Mouse (Mus musculus) CD4-positive, CD25-positive, alpha-beta regulatory T cell, adult 2 months (primary cell): Measurements from ENCODE around the gene Lad1.

Experiments
- DNase-seq: peaks from one replicate; pipeline ENCODE4 v3.0.0-alpha.2; 2012; ENCODE audit warnings: low read depth, low spot score

The Lad1 gene

GRCm38 (mm10) chr1:135807546-135807945, 10.9 kb upstream of the Lad1 start:
- DNase-seq, result peak; percentile 76

DNA sequence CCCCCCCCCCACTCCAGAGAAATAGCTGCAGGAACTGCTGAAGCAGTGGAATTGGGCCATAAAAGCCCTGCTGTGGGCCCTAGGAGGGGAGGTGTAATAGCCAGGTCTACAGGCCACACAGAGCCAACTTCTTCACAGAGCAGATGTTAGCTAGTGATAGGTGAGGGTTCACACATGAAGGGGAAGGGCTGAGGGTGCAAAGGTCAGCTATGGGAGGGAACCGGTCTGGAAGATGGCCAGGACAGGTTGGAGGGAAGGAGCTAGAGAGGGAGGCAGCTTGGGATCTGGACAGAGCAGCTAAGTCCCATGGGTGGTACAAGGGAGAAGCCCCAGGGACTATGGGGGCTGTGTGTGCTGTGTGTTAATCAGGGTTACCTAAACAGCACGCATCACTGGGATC, 8.2 kb upstream of the Lad1 start:
- DNase-seq, result no peak

GRCm38 (mm10) chr1:135811016-135811646, 7.3 kb upstream of the Lad1 start:
- peak; percentile 89 for DNase-seq

GRCm38 (mm10) chr1:135812205-135812604, 6.2 kb upstream of the Lad1 start:
- DNase-seq, result no peak

DNA sequence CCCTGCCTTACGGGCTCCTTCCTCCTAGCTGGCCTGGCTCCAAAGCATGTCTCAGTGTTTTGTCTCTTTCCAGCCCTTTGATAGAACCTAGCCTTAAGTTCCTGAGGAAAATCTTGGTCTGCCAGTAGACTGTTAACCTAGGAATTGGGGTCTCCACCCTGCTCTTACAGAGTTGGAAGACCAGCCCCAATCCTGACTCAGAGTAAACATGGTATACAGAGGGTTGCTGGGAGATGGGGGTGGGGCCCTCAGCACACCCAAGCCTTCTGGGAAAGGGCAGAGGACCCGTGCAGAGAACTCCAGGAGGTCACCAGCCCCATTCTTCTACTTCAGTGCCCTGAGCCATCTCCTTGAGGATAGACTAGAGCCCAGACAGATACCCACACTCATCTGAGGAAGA, 5.8 kb upstream of the Lad1 start:
- no peak for DNase-seq

DNA sequence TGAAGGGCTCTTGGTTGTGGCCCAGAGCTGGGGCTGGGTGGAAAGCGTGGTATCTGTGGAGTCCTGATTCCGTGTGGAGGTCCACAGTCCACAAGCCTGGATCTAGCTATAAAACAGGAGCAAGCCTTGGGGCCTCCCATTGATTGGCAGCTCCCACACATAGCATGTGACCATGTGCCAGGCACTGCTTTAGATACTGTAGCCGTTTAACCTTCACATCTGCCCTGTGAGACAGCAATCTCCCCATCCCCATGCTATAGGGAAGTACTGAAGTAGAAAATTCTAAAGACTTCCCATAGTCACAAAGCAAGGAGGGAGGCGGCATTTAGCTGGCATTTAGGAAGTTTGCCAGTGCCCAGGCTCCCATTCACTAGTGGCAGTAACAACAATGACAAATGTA, 5.3 kb upstream of the Lad1 start:
- DNase-seq, result no peak

DNA sequence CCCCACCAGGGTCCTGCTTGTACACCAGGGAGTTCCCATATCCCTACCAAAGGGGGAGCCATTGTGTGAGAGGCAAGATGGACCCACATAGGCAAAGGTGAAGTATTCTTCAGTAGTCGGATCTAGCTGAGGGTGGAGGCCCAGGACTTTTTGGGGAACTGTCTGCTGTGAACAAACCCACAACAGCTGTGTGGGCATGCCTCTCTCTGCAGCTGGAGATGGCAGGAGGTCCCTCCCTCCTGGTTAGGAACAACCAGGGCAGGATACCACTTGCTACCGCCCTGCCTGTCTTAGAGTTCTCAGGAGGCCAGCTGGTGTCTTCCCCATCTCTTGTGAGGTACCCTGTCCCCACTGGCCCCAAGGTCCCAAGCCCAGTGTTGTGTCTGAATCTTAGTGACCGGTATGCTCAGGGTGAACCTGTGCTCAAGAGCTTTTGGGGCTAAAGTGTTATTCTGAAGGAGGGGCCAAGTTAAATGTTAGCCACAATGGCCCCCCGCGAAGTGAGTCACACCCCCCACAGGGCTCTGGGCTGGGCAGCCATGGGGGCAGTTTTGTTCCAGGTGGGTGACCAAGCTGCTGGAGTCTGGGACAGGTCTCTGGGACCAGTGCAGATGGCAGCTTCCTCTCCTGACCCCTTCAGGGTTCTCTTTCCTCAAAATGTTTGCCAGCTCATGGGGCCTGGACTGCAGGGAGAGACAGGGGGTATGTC, 4.6 kb upstream of the Lad1 start:
- DNase-seq, result no peak

DNA sequence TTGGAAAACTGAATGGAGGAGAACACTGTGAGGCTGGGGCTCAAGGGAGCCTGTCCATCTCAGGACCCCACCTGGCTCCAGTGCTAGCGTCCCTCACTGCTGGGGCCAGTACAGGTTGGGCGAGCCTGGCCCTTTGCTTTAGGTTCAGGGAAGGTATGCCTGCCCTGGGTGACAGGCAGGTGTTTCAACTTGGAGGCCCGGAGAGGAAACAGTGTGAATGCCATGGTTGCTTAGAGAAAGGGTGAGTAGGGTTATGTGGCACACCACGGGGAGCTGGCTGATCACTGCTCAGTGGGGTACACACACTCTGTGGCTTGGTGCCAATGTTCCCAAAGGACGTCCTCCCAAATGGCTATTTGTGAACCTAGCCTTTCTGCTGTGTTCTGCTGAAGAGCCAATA, 3.9 kb upstream of the Lad1 start:
- no peak for DNase-seq

DNA sequence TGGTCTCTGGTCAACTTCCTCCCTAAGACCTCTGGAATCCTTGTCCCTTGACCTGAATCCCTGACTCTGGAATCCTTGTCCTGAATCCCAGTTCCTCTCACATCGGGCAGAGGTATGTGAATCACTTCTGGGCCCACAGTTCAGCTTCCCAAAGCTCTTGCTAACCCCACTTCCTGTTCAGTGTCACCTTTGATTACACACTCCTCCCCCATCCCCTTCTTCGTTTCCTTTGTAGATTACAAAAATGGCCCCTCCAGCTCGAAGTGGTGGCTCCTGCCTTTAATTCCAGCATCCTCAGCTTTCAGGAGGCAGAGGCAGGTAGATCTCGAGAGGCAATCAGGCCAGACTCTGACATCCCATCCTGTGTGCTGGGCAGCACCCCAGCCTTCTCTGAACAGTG, 803 bp upstream of the Lad1 start:
- DNase-seq, result peak; percentile 62

DNA sequence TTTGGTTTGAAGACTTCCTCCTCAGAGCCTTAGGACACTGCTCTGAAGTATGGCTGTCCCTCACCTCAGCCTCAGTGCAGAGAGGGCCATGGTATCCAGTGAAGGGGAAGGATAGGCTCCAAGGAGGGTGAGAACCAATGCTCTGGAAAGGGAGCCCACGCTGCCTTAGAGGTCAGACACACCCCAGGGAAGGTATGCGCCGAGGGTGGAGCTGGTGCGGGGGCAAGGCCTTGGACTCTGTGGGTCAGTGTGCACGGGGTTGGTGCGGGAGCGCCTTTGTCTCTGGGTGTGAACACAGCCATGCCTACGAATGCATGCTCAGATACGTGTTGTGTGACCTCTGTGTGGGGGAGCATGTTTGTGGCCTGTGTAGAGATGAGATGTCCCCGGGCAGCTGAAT, 1.7 kb downstream of the Lad1 start:
- no peak for DNase-seq

GRCm38 (mm10) chr1:135820736-135821364, 2.5 kb downstream of the Lad1 start:
- peak; percentile 32 for DNase-seq

- no peak for DNase-seq
Observed at GRCm38 (mm10) chr1:135821780-135822179, 3.4 kb downstream of the Lad1 start.

DNA sequence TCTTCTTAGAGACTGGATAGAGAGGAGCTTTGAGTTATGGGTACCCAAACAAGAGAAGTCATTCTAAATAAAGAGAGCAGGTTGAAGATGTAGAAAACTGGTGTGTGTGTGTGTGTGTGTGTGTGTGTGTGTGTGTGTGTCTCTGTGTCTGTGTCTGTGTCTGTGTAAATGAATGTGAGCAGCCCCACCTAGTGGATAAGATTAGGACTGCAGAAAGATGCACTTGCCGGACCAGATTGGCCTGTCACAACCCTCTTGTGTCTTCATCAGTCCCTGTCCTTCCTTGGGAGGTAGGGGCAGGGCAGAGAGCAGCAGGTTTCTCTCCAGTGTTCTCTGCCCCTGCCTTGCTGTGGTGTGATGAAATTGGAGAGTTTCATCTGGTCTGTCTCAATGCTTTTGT, 10.5 kb downstream of the Lad1 start:
- peak; percentile 86 for DNase-seq

GRCm38 (mm10) chr1:135834206-135834859, 15.9 kb downstream of the Lad1 start:
- peak; percentile 35 for DNase-seq

- DNase-seq, result no peak
Observed at GRCm38 (mm10) chr1:135834983-135835382, 16.6 kb downstream of the Lad1 start.

GRCm38 (mm10) chr1:135835716-135836483, 17.5 kb downstream of the Lad1 start, which contains the start of gene Tnnt2:
Gene Tnnt2, plus strand, starts transcription at chr1:135836354.
- no peak for DNase-seq

DNA sequence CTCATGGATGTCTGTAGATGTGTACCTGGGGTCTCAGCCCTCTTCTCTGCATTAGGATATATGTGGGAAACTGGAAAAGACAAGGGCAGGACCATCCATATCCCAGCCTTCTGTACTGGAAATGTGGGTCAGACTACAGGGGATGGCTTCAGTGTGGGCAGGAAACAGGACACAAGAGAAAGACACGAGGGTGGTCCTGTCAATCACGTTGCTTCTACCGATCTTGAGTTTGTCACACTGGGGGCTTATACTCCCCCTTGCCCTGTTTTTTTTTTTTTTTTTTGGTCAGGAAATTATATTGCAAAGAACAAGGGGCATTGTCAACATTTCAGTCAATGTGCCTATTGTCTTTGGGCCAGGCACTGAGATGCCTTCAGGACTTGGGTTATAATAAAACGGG, 20.2 kb downstream of the Lad1 start:
- no peak for DNase-seq

DNA sequence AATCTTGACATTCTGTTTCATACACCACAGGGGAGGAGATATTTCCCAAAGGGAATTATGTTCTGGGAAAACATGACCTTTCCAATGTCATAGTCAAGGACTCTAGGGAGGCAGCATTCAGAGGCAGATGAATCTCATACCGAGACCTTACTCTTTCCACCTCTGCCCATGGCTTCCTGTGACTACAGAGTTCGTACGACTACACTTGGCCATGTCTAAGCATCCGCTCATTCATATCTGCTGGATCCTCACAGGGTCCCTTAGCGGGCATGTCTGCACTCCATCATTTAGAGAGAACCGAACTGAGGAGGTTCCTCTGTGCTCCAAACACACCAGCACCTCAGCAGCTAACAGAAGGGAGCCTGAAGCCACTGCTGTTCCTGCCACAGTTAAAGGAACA, 20.7 kb downstream of the Lad1 start:
- no peak for DNase-seq

DNA sequence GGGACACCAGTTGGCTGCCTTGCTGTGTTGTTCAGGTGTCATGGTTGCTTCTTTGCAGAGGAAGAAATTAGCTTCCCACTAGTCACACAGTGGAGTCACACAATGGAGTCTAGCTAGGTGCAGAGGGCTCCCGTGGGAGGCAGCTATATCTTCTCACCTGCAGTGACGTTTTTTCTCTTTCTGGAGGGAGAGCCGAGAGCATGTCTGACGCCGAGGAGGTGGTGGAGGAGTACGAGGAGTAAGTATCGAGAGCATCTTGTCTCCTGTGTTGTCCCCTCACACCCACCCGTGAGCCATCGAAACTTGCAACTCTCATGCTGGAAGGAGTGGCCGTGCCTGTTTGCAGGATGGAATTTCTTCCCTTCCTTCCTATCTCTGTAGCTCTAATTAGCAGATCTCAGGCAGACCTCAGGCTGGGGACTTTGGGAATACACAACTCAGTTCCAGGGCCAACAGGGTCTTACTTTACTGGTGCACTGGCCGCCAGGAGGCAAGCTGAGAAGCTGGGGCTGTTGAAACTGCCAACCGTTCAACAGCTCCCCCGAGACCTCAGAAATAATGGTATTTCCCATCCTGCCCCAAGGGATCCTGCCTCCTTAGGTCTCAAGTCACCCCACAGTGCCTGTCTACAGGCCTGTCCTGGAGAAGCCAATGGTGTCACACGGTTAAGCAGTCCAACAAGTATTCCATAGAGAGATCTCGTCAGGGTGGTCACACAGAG, 22.4 kb downstream of the Lad1 start:
- no peak for DNase-seq

GRCm38 (mm10) chr1:135843519-135844262, 25.3 kb downstream of the Lad1 start:
- no peak for DNase-seq
